18 mouse cellular contexts compared by ENCODE assay signal in the genomic region with DNA sequence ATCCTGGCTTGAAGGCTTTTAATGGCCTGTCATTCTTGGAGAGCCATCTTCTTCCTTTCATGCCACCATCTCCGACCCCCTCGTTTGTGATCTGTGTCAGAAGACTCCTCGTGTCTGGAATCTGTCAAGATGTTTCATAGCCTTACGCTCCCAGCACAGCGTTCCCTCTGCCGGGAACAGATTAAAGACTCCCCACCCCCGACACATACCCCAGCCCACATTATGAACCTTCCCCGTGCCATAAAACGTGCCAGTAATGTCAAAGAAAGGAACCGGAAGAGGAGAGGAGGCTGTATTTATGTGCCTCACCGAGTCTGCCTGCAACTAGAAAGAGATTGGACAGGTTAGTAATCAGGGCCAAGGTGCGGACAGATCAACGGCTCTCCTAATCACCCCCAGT.
DNase-seq lines count a peak whose midpoint lies in the region; ATAC-seq and TF ChIP-seq lines count a peak whose summit lies in the region.
"Had no signal": no experiment of that assay in that cellular context is flagged by ENCODE, and none has a peak within 500 bp of the region (broad histone marks: within the 10 kb centered on the region; RNA-seq: fewer than 3 reads in every experiment).

No protein-coding gene starts in this region.

- no peaks in the 10 kb centered on the region for H3K9me3 ChIP-seq in heart, embryonic 10.5 days
- no peaks in the 10 kb centered on the region for H3K9me3 ChIP-seq in kidney, embryonic 16.5 days (ENCODE audit: low read length)
- H3K9me3 ChIP-seq in stomach, embryonic 15.5 days: no peaks in the 10 kb centered on the region
- no peaks in the 10 kb centered on the region for H3K9me3 ChIP-seq in stomach, postnatal 0 days (ENCODE audit: control insufficient read depth, low read length)
- no peaks in the 10 kb centered on the region for H3K9me3 ChIP-seq in stomach, embryonic 16.5 days (replicated peaks; ENCODE audit: control insufficient read depth, low read length)
- H3K9me3 ChIP-seq: forebrain, embryonic 15.5 days; hindbrain, embryonic 12.5 days; midbrain, embryonic 12.5 days had no signal

- no peak for TF ChIP-seq CTCF in stomach, postnatal 0 days (IDR thresholded peaks at IDR 0.05; ENCODE audit: low read depth)

- TF ChIP-seq EP300 in stomach, postnatal 0 days (optimal IDR thresholded peaks at IDR 0.05): no peak

- no peak for ATAC-seq in kidney, embryonic 16.5 days (ENCODE audit: low FRiP score, low TSS enrichment)
- ATAC-seq in stomach, embryonic 15.5 days (ENCODE audit: insufficient read depth, low FRiP score, low read depth): no peak
- no peak for ATAC-seq in stomach, postnatal 0 days (ENCODE audit: low FRiP score, low TSS enrichment)
- ATAC-seq in stomach, embryonic 16.5 days (ENCODE audit: insufficient read depth, low FRiP score): no peak
- ATAC-seq: forebrain, embryonic 15.5 days had no signal

- H3K27ac ChIP-seq in heart, embryonic 10.5 days: peak overlapping the region; percentile 62
- H3K27ac ChIP-seq in kidney, embryonic 16.5 days (ENCODE audit: low read length): no peak overlapping the region
- no peak overlapping the region for H3K27ac ChIP-seq in stomach, embryonic 15.5 days
- no peak overlapping the region for H3K27ac ChIP-seq in stomach, postnatal 0 days (replicated peaks)
- no peak overlapping the region for H3K27ac ChIP-seq in stomach, embryonic 16.5 days (ENCODE audit: low read length)
- H3K27ac ChIP-seq: forebrain, embryonic 15.5 days; hindbrain, embryonic 12.5 days; midbrain, embryonic 12.5 days had no signal

- 28% methylated on average over 13 of the region's 13 CpGs for WGBS in heart, embryonic 10.5 days
- 13% methylated on average over 13 of the region's 13 CpGs for WGBS in kidney, embryonic 16.5 days
- WGBS in stomach, embryonic 15.5 days: 35% methylated on average over 13 of the region's 13 CpGs
- 41% methylated on average over 13 of the region's 13 CpGs for WGBS in stomach, postnatal 0 days
- 41% methylated on average over 13 of the region's 13 CpGs for WGBS in stomach, embryonic 16.5 days

- H3K4me3 ChIP-seq in heart, embryonic 10.5 days: peak overlapping the region; percentile 44; the same call in 1 of the 2 replicates
- H3K4me3 ChIP-seq in kidney, embryonic 16.5 days (ENCODE audit: low read length): no peak overlapping the region
- H3K4me3 ChIP-seq in stomach, embryonic 15.5 days (replicated peaks): no peak overlapping the region
- H3K4me3 ChIP-seq in stomach, postnatal 0 days (ENCODE audit: low read depth, low read length): no peak overlapping the region
- no peak overlapping the region for H3K4me3 ChIP-seq in stomach, embryonic 16.5 days (replicated peaks; ENCODE audit: low read length)
- H3K4me3 ChIP-seq: forebrain, embryonic 15.5 days; hindbrain, embryonic 12.5 days; midbrain, embryonic 12.5 days had no signal

- H3K27me3 ChIP-seq in heart, embryonic 10.5 days (ENCODE audit: insufficient read depth, poor library complexity, severe bottlenecking): no peaks in the 10 kb centered on the region
- H3K27me3 ChIP-seq in kidney, embryonic 16.5 days (ENCODE audit: insufficient read depth, low read length): no peaks in the 10 kb centered on the region
- no peaks in the 10 kb centered on the region for H3K27me3 ChIP-seq in stomach, embryonic 15.5 days (replicated peaks)
- H3K27me3 ChIP-seq in stomach, postnatal 0 days (ENCODE audit: control insufficient read depth, insufficient read depth, low read length): no peaks in the 10 kb centered on the region
- H3K27me3 ChIP-seq in stomach, embryonic 16.5 days (ENCODE audit: control insufficient read depth, insufficient read depth, low read length): no peaks in the 10 kb centered on the region
- H3K27me3 ChIP-seq: forebrain, embryonic 15.5 days; hindbrain, embryonic 12.5 days; midbrain, embryonic 12.5 days had no signal

- no peaks in the 10 kb centered on the region for H3K36me3 ChIP-seq in heart, embryonic 10.5 days
- no peaks in the 10 kb centered on the region for H3K36me3 ChIP-seq in kidney, embryonic 16.5 days (ENCODE audit: insufficient read depth, low read length)
- no peaks in the 10 kb centered on the region for H3K36me3 ChIP-seq in stomach, embryonic 15.5 days
- H3K36me3 ChIP-seq in stomach, postnatal 0 days (ENCODE audit: control insufficient read depth, insufficient read depth, low read length): no peaks in the 10 kb centered on the region
- no peaks in the 10 kb centered on the region for H3K36me3 ChIP-seq in stomach, embryonic 16.5 days (ENCODE audit: control insufficient read depth, insufficient read depth, low read length)
- H3K36me3 ChIP-seq: forebrain, embryonic 15.5 days; hindbrain, embryonic 12.5 days; midbrain, embryonic 12.5 days had no signal

- peaks cover 15% of the 10 kb centered on the region; the same call in 1 of the 2 replicates for H3K4me1 ChIP-seq in heart, embryonic 10.5 days
- no peaks in the 10 kb centered on the region for H3K4me1 ChIP-seq in kidney, embryonic 16.5 days (ENCODE audit: insufficient read depth, low read length)
- H3K4me1 ChIP-seq in stomach, embryonic 15.5 days: no peaks in the 10 kb centered on the region
- H3K4me1 ChIP-seq in stomach, postnatal 0 days (replicated peaks; ENCODE audit: control insufficient read depth, insufficient read depth): no peaks in the 10 kb centered on the region
- H3K4me1 ChIP-seq in stomach, embryonic 16.5 days (ENCODE audit: control insufficient read depth, insufficient read depth, low read length): no peaks in the 10 kb centered on the region
- H3K4me1 ChIP-seq: forebrain, embryonic 15.5 days; hindbrain, embryonic 12.5 days; midbrain, embryonic 12.5 days had no signal

- H3K9ac ChIP-seq in kidney, embryonic 16.5 days (replicated peaks; ENCODE audit: low read length): peak overlapping the region; percentile 15; the same call in 1 of the 2 replicates
- no peak overlapping the region for H3K9ac ChIP-seq in stomach, embryonic 15.5 days
- H3K9ac ChIP-seq in stomach, postnatal 0 days (ENCODE audit: low read length): no peak overlapping the region
- H3K9ac ChIP-seq in stomach, embryonic 16.5 days (ENCODE audit: low read length): no peak overlapping the region
- H3K9ac ChIP-seq: forebrain, embryonic 15.5 days; hindbrain, embryonic 12.5 days; midbrain, embryonic 12.5 days had no signal

- no peak for DNase-seq in heart, embryonic 10.5 days (ENCODE audit: low spot score)
- DNase-seq in heart, adult 18-20 months: no peak
- no peak for DNase-seq in kidney, postnatal 25 days
- no peak for DNase-seq in stomach, postnatal 0 days (ENCODE audit: low spot score)
- DNase-seq in cerebellum, postnatal 14 days: no peak
- DNase-seq: cerebellum, adult 8-10 months; embryo, embryonic 11 days; gastrocnemius, postnatal 10 days; kidney, adult 2 months; layer of hippocampus, adult 9-11 months; left cerebral cortex, postnatal 4 days; lung, postnatal 10 days had no signal

- H3K4me2 ChIP-seq in kidney, embryonic 16.5 days (replicated peaks; ENCODE audit: low read depth, low read length): peak overlapping the region; percentile 41
- peak overlapping the region; percentile 20; the same call in 1 of the 2 replicates for H3K4me2 ChIP-seq in stomach, embryonic 15.5 days
- H3K4me2 ChIP-seq in stomach, postnatal 0 days (replicated peaks; ENCODE audit: low read depth): no peak overlapping the region
- peak overlapping the region; percentile 28 for H3K4me2 ChIP-seq in stomach, embryonic 16.5 days (ENCODE audit: low read depth, low read length)
- H3K4me2 ChIP-seq: forebrain, embryonic 15.5 days; hindbrain, embryonic 12.5 days; midbrain, embryonic 12.5 days had no signal
